Mouse (Mus musculus): ENCODE results near the gene Dok1. TPM values are rescaled to one million over a fixed set of nuclear protein-coding genes. Genes with fewer than 3 reads are reported as not detected.

Dok1 gene
- polyA plus RNA-seq, 1 experiment from 2014 or later, result 9.5 TPM

- H3K4me1 ChIP-seq (ENCODE audit: control insufficient read depth, insufficient read depth, low read length), result peaks cover 10% of the 10 kb centered on the region
- 73% methylated on average over 8 of the region's 8 CpGs for WGBS
- no peak for ATAC-seq
- no peaks in the 10 kb centered on the region for H3K9me3 ChIP-seq (ENCODE audit: control insufficient read depth, low read length)
- H3K4me2 ChIP-seq (ENCODE audit: low read depth, low read length), result no peak overlapping the region
- H3K36me3 ChIP-seq (ENCODE audit: control insufficient read depth, insufficient read depth, low read length), result no peaks in the 10 kb centered on the region
- H3K27me3 ChIP-seq (replicated peaks; ENCODE audit: control insufficient read depth, insufficient read depth, low read length), result no peaks in the 10 kb centered on the region
- H3K4me3 ChIP-seq (ENCODE audit: low read length), result no peak overlapping the region
- H3K9ac ChIP-seq (ENCODE audit: low read depth, low read length), result no peak overlapping the region
- no peak overlapping the region for H3K27ac ChIP-seq (ENCODE audit: low read length)
Measured at GRCm38 (mm10) chr6:82999986-83000385, 33.3 kb downstream of the Dok1 start.

- Histone ChIP-seq H3K27me3 (replicated peaks; ENCODE audit: control insufficient read depth, insufficient read depth, low read length) (no peaks in the 10 kb centered on the region), H3K4me1 (ENCODE audit: control insufficient read depth, insufficient read depth, low read length) (peaks cover 10% of the 10 kb centered on the region), H3K36me3 (ENCODE audit: control insufficient read depth, insufficient read depth, low read length) (no peaks in the 10 kb centered on the region), H3K9ac (ENCODE audit: low read depth, low read length) (no peak overlapping the region), H3K27ac (ENCODE audit: low read length) (no peak overlapping the region), H3K4me3 (ENCODE audit: low read length) (no peak overlapping the region), H3K9me3 (ENCODE audit: control insufficient read depth, low read length) (no peaks in the 10 kb centered on the region), H3K4me2 (ENCODE audit: low read depth, low read length) (no peak overlapping the region)
- no peak for ATAC-seq
- WGBS, result 77% methylated on average over 4 of the region's 4 CpGs
Measured at GRCm38 (mm10) chr6:82998326-82998725, 34.9 kb downstream of the Dok1 start.

GRCm38 (mm10) chr6:82997511-82998102, 35.7 kb downstream of the Dok1 start:
- H3K4me1 ChIP-seq (ENCODE audit: control insufficient read depth, insufficient read depth, low read length), result peaks cover 10% of the 10 kb centered on the region
- H3K36me3 ChIP-seq (ENCODE audit: control insufficient read depth, insufficient read depth, low read length), result no peaks in the 10 kb centered on the region
- WGBS, result 34% methylated on average over 7 of the region's 7 CpGs
- H3K9me3 ChIP-seq (ENCODE audit: control insufficient read depth, low read length), result no peaks in the 10 kb centered on the region
- H3K4me2 ChIP-seq (ENCODE audit: low read depth, low read length), result no peak overlapping the region
- H3K27me3 ChIP-seq (replicated peaks; ENCODE audit: control insufficient read depth, insufficient read depth, low read length), result no peaks in the 10 kb centered on the region
- peak; percentile 30 for ATAC-seq
- H3K9ac ChIP-seq (ENCODE audit: low read depth, low read length), result peak overlapping the region; percentile 50; the same call in 1 of the 2 replicates
- no peak overlapping the region for H3K4me3 ChIP-seq (ENCODE audit: low read length)
- H3K27ac ChIP-seq (ENCODE audit: low read length), result peak overlapping the region; percentile 47; the same call in 1 of the 2 replicates

GRCm38 (mm10) chr6:82996740-82997315, 36.4 kb downstream of the Dok1 start:
- peak; percentile 97 for ATAC-seq
- peaks cover 10% of the 10 kb centered on the region for H3K4me1 ChIP-seq (ENCODE audit: control insufficient read depth, insufficient read depth, low read length)
- H3K27me3 ChIP-seq (replicated peaks; ENCODE audit: control insufficient read depth, insufficient read depth, low read length), result no peaks in the 10 kb centered on the region
- peak overlapping the region; percentile 32 for H3K4me2 ChIP-seq (ENCODE audit: low read depth, low read length)
- no peaks in the 10 kb centered on the region for H3K9me3 ChIP-seq (ENCODE audit: control insufficient read depth, low read length)
- H3K36me3 ChIP-seq (ENCODE audit: control insufficient read depth, insufficient read depth, low read length), result no peaks in the 10 kb centered on the region
- peak overlapping the region; percentile 50; the same call in 1 of the 2 replicates for H3K9ac ChIP-seq (ENCODE audit: low read depth, low read length)
- H3K27ac ChIP-seq (ENCODE audit: low read length), result peak overlapping the region; percentile 47; the same call in 1 of the 2 replicates
- WGBS, result 12% methylated on average over 11 of the region's 11 CpGs
- H3K4me3 ChIP-seq (ENCODE audit: low read length), result peak overlapping the region; percentile 13

GRCm38 (mm10) chr6:82994372-82994771, 38.9 kb downstream of the Dok1 start:
- Histone ChIP-seq H3K4me1 (ENCODE audit: control insufficient read depth, insufficient read depth, low read length) (peaks cover 10% of the 10 kb centered on the region), H3K36me3 (ENCODE audit: control insufficient read depth, insufficient read depth, low read length) (no peaks in the 10 kb centered on the region), H3K9me3 (ENCODE audit: control insufficient read depth, low read length) (no peaks in the 10 kb centered on the region), H3K4me2 (ENCODE audit: low read depth, low read length) (no peak overlapping the region), H3K4me3 (ENCODE audit: low read length) (no peak overlapping the region), H3K27ac (ENCODE audit: low read length) (no peak overlapping the region), H3K27me3 (replicated peaks; ENCODE audit: control insufficient read depth, insufficient read depth, low read length) (no peaks in the 10 kb centered on the region), H3K9ac (ENCODE audit: low read depth, low read length) (no peak overlapping the region)
- WGBS, result 77% methylated on average over 7 of the region's 7 CpGs
- no peak for ATAC-seq

- H3K9me3 ChIP-seq (ENCODE audit: control insufficient read depth, low read length), result no peaks in the 10 kb centered on the region
- no peaks in the 10 kb centered on the region for H3K27me3 ChIP-seq (replicated peaks; ENCODE audit: control insufficient read depth, insufficient read depth, low read length)
- no peaks in the 10 kb centered on the region for H3K36me3 ChIP-seq (ENCODE audit: control insufficient read depth, insufficient read depth, low read length)
- no peak overlapping the region for H3K9ac ChIP-seq (ENCODE audit: low read depth, low read length)
- no peak overlapping the region for H3K4me3 ChIP-seq (ENCODE audit: low read length)
- peaks cover 10% of the 10 kb centered on the region for H3K4me1 ChIP-seq (ENCODE audit: control insufficient read depth, insufficient read depth, low read length)
- H3K27ac ChIP-seq (ENCODE audit: low read length), result no peak overlapping the region
- no peak for ATAC-seq
- H3K4me2 ChIP-seq (ENCODE audit: low read depth, low read length), result no peak overlapping the region
- 38% methylated on average over 1 of the region's 1 CpGs for WGBS
Measured at GRCm38 (mm10) chr6:82993696-82994095, 39.6 kb downstream of the Dok1 start.

- Histone ChIP-seq H3K27me3 (replicated peaks; ENCODE audit: control insufficient read depth, insufficient read depth, low read length) (no peaks in the 10 kb centered on the region), H3K9me3 (ENCODE audit: control insufficient read depth, low read length) (no peaks in the 10 kb centered on the region), H3K27ac (ENCODE audit: low read length) (no peak overlapping the region), H3K4me3 (ENCODE audit: low read length) (no peak overlapping the region), H3K36me3 (ENCODE audit: control insufficient read depth, insufficient read depth, low read length) (no peaks in the 10 kb centered on the region), H3K4me1 (ENCODE audit: control insufficient read depth, insufficient read depth, low read length) (peaks cover 7% of the 10 kb centered on the region; the same call in 1 of the 2 replicates), H3K9ac (ENCODE audit: low read depth, low read length) (no peak overlapping the region), H3K4me2 (ENCODE audit: low read depth, low read length) (no peak overlapping the region)
- ATAC-seq, result no peak
- 22% methylated on average over 9 of the region's 9 CpGs for WGBS
Measured at GRCm38 (mm10) chr6:82987411-82987971, 45.8 kb downstream of the Dok1 start.

Small RNAs within 50 kb of the gene (microRNA-seq; reads per million reads assigned to microRNA genes)
- not detected for gene Mir7040

Other genes with a start within 250 kb of the Dok1 start
- gene Sema4f, start 93.7 kb downstream of the Dok1 start, polyA plus RNA-seq (2015; fragmentation: Nextera tagmentation; extraction: Ambion mirVana), result 1.2 and 1.5 TPM in 2 replicates
- gene M1ap, start 86.6 kb downstream of the Dok1 start, polyA plus RNA-seq (2015; fragmentation: Nextera tagmentation; extraction: Ambion mirVana), result 0.34 and 0.62 TPM in 2 replicates
- 11.3 and 11.9 TPM in 2 replicates for gene Loxl3, start 702 bp upstream of the Dok1 start, polyA plus RNA-seq (2015; fragmentation: Nextera tagmentation; extraction: Ambion mirVana)
- 258 and 265 TPM in 2 replicates for gene Aup1, start 21.1 kb upstream of the Dok1 start, polyA plus RNA-seq (2015; fragmentation: Nextera tagmentation; extraction: Ambion mirVana)
- gene Htra2, start 21.8 kb upstream of the Dok1 start, polyA plus RNA-seq (2015; fragmentation: Nextera tagmentation; extraction: Ambion mirVana), result 66.0 and 68.5 TPM in 2 replicates
- 24.0 and 28.7 TPM in 2 replicates for gene Dqx1, start 24.4 kb upstream of the Dok1 start, polyA plus RNA-seq (2015; fragmentation: Nextera tagmentation; extraction: Ambion mirVana)
- gene Tlx2, start 36.8 kb upstream of the Dok1 start, polyA plus RNA-seq (2015; fragmentation: Nextera tagmentation; extraction: Ambion mirVana), result 9.3 and 10.4 TPM in 2 replicates
- 27.2 and 29.7 TPM in 2 replicates for gene Pcgf1, start 44.4 kb upstream of the Dok1 start, polyA plus RNA-seq (2015; fragmentation: Nextera tagmentation; extraction: Ambion mirVana)
- gene Lbx2, start 52.9 kb upstream of the Dok1 start, polyA plus RNA-seq (2015; fragmentation: Nextera tagmentation; extraction: Ambion mirVana), result 0.58 and 0.62 TPM in 2 replicates
- gene Ccdc142, start 68.1 kb upstream of the Dok1 start, polyA plus RNA-seq (2015; fragmentation: Nextera tagmentation; extraction: Ambion mirVana), result 1.7 and 3.0 TPM in 2 replicates
- gene Gm42688, start 68.1 kb upstream of the Dok1 start, polyA plus RNA-seq (2015; fragmentation: Nextera tagmentation; extraction: Ambion mirVana), result 1.7 and 2.0 TPM in 2 replicates
- gene Mrpl53, start 75.6 kb upstream of the Dok1 start, polyA plus RNA-seq (2015; fragmentation: Nextera tagmentation; extraction: Ambion mirVana), result 118 and 134 TPM in 2 replicates
- gene Mogs, start 82.0 kb upstream of the Dok1 start, polyA plus RNA-seq (2015; fragmentation: Nextera tagmentation; extraction: Ambion mirVana), result 8.8 and 9.4 TPM in 2 replicates
- 94.4 and 95.5 TPM in 2 replicates for gene Wbp1, start 88.1 kb upstream of the Dok1 start, polyA plus RNA-seq (2015; fragmentation: Nextera tagmentation; extraction: Ambion mirVana)
- 8.2 and 8.8 TPM in 2 replicates for gene Ino80b, start 92.0 kb upstream of the Dok1 start, polyA plus RNA-seq (2015; fragmentation: Nextera tagmentation; extraction: Ambion mirVana)
- 24.4 and 26.1 TPM in 2 replicates for gene Rtkn, start 102.0 kb upstream of the Dok1 start, polyA plus RNA-seq (2015; fragmentation: Nextera tagmentation; extraction: Ambion mirVana)
- 2.9 and 4.6 TPM in 2 replicates for gene Wdr54, start 122.9 kb upstream of the Dok1 start, polyA plus RNA-seq (2015; fragmentation: Nextera tagmentation; extraction: Ambion mirVana)
- gene 1700003E16Rik, start 122.9 kb upstream of the Dok1 start, polyA plus RNA-seq (2015; fragmentation: Nextera tagmentation; extraction: Ambion mirVana), result 1.9 and 2.4 TPM in 2 replicates
- 73.5 and 84.5 TPM in 2 replicates for gene Dctn1, start 132.4 kb upstream of the Dok1 start, polyA plus RNA-seq (2015; fragmentation: Nextera tagmentation; extraction: Ambion mirVana)
- 0.56 and 1.2 TPM in 2 replicates for gene Slc4a5, start 186.4 kb upstream of the Dok1 start, polyA plus RNA-seq (2015; fragmentation: Nextera tagmentation; extraction: Ambion mirVana)